Mouse (Mus musculus): ENCODE results near the gene Narfl.

Narfl gene

DNA sequence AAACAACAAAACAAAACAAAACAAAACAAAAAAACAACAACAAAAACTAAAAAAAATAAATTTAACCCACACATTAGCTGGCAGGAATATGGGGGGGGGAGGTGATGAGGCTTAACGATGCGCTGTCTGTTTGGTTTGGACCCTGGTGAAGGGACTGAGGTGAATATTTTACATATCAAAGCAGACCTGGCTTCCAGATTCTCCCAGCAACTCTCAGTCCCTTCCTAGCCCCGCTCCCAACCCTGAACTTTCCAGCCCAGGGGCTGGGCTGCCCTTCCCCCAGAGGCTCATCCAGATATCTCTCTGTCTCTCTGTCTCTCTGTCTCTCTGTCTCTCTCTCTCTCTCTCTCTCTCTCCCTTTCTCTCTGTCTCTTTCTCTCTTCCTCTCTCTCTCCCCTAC, 11.0 kb upstream of the Narfl start:
- DNase-seq (ENCODE audit: low read depth): no peak

DNA sequence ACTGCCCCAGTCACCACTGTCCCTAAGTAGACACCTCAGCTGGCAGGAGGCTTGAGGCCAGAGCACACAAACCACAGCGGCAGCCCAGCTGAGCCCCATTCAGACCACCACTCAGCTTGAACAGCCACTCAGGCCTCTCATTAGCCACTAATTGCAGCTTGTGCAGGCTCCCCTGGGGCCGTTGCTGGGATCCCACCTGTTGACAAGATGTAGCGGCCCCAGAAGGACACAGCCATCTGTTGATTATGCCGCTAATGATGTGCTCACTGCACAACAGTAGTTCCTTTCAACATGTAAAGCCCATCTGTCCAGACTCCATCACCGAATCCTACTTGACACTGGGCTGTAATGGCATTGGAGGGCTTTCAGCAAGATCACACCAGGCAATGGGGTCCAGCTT, 7.7 kb upstream of the Narfl start:
- no peak for DNase-seq (ENCODE audit: low read depth)

DNA sequence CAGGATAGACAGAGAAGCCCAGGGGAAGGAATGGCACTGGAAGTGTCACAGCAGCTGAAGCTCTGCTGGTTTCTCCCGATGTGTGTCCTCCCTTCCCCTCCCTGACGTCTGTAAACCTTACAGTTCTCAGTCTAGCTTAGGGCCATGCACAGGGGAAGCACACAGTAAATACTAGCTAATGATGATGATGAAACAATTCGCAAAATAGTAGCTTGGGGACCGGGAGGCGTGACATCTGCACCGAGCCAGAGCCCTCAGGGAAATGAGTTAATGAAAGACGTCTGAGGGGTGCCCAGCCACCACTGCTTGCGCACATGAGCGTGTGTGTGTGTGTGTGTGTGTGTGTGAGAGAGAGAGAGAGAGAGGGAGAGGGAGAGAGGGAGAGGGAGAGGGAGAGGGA, 4.2 kb upstream of the Narfl start:
- no peak for DNase-seq (ENCODE audit: low read depth)

DNA sequence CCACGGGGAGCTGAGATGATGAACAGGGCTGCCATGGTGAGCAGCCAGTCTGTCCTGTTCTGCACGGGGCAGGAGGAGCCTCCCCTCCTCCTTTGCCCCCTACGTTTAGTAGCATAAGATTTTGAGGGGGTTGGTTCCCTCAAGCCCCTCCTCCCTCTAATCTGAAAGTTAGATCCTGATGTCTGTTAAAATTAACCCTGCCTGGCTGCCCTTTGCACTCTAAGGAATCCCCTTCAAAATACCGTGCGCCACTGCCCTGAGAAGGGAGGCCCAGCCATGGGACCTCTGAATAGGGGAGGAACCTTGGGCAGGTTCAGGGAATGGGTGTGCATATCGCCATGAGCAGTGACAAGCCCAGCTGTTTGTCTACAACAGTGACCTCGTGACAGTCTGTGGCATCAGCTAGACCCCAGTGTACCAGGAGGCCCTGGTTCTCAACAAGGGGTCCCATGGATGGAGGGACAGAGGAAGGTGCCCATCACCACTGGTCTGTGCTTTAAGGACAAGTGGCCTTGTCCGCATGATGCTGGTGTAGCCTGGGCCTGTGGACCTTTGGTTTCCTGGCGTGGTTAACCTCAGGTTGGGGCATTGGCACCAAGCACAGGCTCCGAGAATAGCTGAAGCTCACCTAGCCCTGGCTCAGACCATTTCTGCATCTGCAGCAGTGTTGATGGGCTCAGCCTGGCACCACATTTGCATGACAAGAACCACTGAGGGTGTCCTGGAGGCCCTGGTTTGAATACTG, 1.9 kb downstream of the Narfl start:
- no peak for DNase-seq (ENCODE audit: low read depth)

DNA sequence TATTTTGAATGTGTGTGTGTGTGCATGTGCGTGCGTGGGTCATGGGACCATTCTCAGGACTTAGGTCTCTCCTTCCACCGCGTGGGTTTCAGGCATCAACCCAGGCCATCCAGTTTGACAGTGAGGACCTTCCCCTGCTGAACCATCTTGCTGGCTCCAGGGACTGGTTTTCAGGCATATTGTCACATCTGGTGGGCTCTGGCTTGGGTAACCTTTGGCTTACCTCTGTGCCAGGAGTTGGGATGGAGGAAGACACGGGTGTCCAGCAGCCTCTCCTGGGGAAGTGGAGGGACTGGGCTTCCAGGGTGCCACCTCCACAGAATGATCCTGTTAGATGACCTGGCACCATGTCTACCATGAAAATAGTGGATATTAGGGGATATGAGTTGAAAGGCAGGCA, 4.4 kb downstream of the Narfl start:
- no peak for DNase-seq (ENCODE audit: low read depth)

DNA sequence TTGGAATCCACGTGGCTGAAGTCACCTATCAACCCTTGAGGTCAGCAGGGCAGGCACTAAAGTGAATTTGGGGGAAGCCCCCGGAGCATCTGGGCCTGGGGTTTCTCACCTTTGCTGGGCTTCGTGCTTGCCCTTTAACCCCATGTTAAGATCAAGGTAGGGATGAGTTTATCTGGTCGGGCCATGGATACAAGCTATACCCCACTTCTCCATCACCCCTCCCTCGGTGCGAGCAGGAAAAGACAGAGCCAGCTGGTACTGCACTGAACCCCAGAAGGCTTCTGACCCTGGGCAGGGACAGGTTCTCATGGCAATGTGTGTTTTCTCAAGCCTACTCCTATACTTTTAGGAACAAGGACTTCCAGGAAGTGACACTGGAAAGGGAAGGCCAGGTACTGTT, 7.8 kb downstream of the Narfl start:
- DNase-seq (ENCODE audit: low read depth): no peak

DNA sequence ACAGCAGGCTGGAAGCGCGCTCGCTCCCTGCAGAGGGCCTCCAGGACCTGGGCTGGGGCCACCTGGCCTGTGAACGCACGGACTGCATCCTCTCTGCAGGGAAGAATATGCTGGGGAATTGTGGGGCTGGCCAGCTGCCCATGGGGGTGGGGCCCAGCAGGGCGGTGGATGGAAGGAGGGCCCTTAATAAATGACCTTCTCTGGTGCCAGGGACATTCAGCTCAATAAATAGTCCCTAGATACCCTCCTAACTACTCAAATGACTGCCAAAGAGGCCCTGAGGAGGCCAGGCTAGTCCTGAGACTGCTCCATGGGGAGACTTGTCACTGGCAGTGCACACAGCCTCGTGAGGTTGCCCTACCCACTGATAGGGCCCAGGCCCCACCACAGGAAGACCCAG, 9.5 kb downstream of the Narfl start:
- DNase-seq (ENCODE audit: low read depth): no peak

DNA sequence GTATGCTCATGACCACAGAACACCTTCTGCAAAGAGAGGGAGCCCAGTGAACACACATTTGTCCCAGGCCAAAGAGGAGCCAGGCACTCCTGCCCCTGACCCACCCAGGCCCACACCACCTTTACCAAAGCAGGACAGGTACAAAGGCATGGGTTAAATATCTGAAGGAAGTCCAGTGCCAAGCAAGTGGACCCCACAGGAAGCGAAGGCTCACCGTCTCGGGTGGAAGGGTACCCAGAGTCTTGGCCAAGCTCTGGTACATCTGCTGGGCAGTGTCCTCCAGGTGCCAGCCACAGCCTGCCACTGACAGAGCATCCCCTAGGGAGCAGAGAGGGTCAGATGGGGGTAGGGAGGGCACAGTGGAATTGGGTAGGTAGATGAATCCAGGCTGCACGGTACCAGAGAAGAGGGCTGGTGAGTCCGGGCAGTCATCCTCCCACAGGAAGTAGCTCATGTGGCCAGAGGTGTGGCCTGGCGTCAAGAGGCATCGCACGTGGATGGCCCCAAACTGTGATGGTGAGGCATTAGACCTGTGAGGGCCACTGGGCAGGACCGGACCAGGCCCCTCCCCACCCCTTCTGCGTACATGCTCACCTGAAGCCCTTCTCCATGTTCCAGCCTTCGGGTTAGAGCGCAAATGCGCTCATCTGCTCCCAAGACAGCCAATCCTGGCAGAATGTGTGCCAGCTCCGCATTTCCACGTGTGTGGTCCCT, 10.4 kb downstream of the Narfl start:
- no peak for DNase-seq (ENCODE audit: low read depth)

DNA sequence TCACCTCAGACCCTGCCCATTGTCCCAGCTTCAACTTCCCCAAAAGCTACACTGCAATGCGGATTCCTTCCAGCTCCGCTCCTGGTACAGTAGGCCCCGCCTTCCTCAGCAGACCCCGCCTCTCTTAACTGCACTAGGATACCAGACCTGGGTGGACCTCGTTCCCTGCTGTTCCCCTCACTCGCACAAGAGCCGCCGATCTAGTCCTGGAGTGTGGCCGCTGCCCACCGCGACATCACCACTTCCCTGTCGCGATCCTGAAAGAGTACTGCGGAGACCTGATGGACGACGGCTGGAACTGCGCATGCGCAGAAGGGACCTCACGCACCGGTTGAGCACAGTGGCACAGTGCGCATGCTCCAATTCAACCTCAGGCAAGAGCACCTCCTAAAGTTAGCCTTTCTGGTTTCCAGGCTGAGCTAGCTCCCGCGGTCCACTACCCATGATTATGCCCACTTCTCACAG, 11.7 kb downstream of the Narfl start, which contains the start of gene Haghl:
TSS of gene Haghl (minus strand) at position 393 of the 465 bp plus-strand sequence.
- DNase-seq (ENCODE audit: low read depth): peak; percentile 97

DNA sequence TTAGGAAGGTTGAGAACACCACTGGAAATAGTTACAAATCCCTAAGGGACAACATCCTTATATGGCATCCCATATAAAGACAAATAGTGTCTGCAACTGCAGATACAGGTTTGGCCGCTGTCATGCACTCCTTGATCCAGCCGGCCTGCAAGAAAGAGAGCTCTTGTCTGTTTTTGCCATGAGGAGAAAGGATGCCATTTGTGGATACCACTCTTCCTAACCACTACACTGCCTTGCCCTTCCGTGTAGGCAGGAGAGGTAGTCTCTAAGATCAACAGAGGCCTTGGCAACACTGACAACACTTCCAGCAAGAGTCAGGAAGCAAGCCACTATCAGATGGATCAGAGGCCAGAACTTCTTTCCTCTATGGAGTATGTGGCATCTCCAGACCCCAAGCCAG, 12.7 kb downstream of the Narfl start, which contains the start of gene Ccdc78:
TSS of gene Ccdc78 (plus strand) at position 301 of the 400 bp plus-strand sequence.
- no peak for DNase-seq (ENCODE audit: low read depth)

DNA sequence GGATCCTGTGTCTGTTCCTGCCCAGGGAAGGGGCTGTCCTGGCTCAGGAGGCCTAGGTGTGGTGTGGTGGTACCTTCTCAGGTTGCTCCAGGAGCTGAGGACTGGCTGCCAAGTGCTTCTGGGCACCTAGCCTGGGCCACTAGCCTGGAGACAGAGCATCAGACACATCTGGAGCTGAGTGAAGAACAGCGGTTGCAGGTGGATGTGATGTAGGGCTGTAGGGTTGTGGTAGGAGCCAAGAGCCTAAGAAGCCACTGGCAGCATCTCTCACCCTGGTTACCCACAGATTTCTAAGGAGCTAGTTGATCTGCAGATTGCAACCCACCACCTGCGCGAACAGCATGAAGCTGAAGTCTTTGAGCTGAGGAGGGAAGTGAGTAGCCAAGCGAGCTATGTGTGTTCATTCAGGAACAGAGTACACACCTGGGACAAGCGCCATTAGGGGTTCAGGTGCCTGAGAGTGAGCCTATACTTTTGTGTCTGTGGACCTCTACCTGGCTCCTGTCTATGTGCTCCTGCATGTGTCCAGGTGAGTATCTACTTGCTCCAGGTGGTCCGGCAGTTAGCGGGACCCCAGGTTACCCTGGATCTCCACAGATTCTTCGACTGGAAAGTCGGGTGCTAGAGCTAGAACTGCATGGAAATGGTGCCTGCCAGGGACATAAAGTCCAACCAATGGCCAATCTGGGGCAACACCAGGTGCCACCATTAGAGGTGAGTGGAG, 13.4 kb downstream of the Narfl start:
- no peak for DNase-seq (ENCODE audit: low read depth)

DNA sequence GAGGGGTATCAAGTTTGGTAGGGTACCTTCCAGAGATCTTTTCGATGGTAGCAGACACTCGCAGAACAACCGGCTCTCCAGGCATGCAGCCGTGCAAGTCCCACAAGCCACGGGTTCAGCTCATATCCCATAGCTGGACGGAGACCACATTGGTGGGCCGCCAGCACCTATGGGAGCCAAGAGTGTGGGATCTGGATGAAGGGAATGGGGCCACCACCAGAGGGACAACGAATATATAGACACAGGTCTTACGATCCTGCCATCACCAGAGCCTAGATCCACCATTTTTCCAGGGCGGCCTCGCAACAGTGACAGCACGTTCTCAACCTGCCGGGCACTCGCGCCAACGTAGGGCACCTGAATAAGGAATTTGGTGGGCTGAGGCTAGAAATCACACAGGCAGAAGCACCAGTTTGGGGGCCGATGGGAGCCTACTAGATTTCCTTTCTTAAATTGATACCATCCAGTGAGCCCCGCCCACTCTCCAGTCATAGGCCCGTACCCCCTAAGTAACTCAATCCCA, 17.8 kb downstream of the Narfl start:
- DNase-seq (ENCODE audit: low read depth): no peak

DNA sequence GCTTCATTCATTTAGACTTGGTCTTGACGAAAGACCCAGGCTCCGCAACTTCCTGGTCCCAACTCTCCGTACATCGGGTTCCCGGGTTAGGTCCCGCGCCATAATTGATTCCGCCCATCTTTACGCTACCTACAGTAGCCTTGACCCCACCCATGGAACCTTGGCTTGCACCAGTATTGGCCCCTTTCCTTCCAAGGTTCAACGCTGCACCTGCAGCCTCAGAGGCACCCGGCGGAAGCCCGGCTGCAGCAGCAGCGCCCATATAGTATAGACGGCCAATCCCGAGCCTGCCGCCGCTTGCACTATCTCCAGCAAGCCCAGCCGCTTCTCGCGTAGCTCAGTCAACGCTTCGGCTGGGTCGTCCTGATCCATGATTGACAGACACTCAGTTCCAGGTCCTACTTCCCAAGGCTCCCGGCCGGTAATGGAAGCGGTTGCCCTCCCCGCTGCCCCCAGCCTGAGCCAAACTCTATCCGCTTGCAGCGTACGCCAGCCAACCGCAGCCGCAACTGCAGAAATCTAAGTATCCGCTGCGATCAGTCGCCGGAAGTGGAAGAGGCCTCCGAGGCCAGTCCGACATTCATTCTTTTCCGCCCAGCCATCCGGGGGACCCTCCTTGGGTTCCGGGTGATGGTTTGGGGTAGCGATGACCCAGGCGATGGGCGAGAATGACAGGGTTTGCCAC, 18.4 kb downstream of the Narfl start:
- peak; percentile 86 for DNase-seq (ENCODE audit: low read depth)

DNA sequence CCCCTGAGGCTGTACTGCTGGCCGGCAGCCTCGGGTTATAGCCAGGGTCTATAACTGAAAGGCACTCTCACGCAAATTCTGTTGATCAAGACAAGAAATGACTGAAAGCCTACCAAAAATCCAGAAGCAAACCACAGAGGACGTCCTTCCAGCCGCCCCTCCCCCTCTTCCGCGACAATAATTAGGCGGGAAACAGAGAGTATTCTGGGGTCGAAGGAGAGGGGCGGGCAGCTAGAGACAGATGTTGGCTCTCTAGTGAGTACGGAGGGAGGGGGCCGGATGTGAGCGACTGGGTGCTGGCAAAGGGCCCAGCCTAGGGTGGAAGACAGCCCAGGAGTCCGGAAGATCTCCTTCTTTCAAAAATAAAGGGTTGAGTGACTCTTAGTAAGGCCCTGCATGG, 19.0 kb downstream of the Narfl start, which contains the start of gene Fam173a:
TSS of gene Fam173a (minus strand) at position 287 of the 400 bp plus-strand sequence.
- peak; percentile 58 for DNase-seq (ENCODE audit: low read depth)

DNA sequence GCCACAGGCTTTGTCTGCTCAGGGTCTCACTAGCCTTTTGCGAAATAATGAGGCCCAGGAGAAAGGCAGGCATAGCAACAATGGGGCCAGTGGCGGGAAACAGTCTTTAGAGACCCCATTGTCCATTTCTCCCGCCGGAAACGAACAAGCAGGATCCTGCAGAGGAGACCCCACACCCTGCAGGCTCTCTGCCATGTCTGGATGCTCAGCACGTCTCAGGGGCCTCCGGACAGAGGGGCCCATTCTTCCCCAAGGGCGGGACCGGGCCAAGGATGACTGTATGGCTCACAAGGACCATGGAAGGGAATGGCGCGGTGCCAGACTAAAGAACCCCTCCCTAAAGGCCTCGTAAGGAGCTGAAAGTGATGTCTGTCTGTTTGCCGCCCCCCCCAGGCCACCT, 20.6 kb downstream of the Narfl start:
- no peak for DNase-seq (ENCODE audit: low read depth)

DNA sequence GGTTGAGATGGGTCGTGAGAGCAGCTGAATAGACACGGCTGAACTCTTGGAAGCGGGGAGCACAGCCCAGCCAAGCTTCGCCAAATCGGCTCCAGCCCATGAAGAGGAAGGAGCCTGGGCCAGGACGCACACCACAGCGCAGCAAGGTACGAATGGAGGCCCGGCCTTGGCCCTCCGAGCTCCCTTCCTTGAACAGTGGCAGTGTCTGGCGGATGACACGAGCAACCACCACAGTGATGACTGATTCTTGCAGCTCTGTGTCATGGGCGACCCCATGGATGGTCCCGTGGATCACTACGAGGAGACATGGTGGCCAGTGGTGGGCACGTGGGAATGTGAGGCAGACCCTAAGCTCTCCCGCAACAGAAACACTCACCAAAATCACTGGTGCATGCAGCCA, 21.4 kb downstream of the Narfl start:
- DNase-seq (ENCODE audit: low read depth): no peak

DNA sequence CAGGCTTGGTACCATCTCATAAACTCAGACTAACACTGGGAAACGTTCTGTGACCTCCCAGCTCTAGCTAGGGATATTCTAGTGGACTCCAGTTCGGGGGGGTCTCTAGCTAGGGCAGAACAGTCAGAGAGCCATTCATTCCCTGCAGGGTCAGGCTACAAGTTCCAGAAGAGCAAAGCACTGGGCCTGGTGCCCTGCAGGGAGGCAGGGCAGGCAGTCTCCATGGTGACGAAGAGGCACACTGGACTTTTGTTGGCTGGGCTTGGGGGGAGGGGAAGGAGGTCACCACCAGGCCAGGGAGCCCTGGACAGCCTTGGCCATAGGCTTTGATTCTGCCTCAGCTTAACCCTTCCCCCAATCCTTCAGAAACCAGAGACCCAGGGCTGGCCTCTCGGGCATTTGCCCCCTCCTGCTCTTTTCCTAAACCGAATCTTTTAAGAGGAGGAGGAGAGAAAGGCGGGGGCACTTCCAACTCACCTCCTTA, 22.1 kb downstream of the Narfl start, which contains the start of gene AC134908.4:
TSS of gene AC134908.4 (minus strand) at position 51 of the 484 bp plus-strand sequence.
- no peak for DNase-seq (ENCODE audit: low read depth)

DNA sequence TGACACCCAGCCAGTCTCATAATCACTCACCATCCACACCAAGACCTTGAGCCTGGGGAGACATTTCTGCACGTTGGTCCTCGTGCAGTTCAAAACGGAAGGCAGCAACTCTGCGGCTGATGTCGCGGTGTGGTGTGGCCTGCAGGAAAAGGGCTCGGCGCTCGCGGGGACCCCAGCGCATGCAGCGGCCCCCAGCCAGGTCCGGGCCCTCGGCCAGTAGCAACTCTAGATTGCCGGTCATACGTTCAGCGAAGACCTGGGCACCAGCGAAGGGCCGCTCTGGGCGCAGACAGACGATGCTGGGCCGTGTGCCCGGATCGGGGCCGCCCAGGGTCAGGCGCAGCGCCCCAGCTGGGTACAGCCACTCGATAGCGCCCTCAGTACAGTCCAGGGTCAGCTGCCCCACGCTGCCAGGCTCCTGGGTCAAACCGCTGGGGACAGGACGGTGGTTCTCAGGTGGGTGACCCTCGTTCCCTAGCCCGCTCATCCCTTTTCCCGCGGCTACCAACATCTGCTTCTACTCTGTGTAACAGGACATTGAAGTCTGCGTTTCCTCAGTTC, 22.7 kb downstream of the Narfl start:
- no peak for DNase-seq (ENCODE audit: low read depth)

DNA sequence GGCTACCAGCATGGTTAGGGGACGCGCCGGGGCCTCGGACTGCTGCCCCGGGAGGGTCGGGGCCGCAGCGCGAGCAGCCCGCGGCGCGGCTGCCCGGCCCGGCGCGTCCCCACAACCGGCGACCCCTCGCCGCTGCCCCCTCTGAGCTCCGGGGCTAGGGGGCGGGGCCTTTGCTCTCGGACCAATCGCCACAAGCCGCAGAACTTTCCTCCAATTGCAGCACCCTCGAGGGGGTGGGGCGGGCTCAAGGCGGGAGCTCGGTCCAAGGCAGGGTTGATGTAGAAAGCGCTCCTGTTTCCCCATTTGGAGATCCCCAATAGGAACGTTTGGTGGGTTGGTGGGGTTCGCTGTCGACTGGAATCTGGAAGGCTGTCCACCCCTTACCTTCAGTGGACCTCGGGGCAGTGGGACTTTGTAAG, 23.4 kb downstream of the Narfl start, which contains the start of gene Metrn:
TSS of gene Metrn (minus strand) at position 186 of the 419 bp plus-strand sequence.
- peak; percentile 86 for DNase-seq (ENCODE audit: low read depth)

DNA sequence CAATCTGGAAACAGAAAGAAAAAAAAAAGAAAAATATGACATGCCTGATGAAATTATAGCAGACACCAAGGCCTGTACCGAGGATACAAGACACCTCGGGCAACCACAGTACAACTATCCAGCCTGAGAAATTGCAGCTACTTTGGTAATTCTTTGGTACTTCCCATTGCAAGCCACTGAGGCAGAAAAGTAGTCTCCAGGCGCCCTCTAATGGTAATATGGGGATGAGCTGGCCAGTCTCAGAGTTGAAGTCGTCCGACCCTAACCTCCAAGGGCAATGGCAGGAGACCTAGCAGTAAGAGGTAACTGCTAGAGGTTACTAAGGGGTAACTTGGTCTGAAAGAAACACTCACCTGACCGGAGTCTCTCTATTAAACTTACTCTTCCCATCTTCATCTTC, 27.5 kb downstream of the Narfl start:
- DNase-seq (ENCODE audit: low read depth): peak; percentile 74

All from c-Kit-positive CD71-negative TER-119-negative erythroid progenitor cells, embryonic 14.5 days (primary cell).